In genomic region chr11:83424681-83425080, GRCm38 (mm10) we compare ENCODE assay signal across 7 mouse cellular contexts. TPM values are rescaled to one million over a fixed set of nuclear protein-coding genes. Genes with fewer than 3 reads are reported as not detected.
DNase-seq lines count a peak whose midpoint lies in the region; ATAC-seq and TF ChIP-seq lines count a peak whose summit lies in the region.

No protein-coding gene starts in this region.

- no peak for ATAC-seq in heart, postnatal 0 days (ENCODE audit: insufficient read depth, low read depth)
- ATAC-seq in megakaryocyte progenitor cell, adult 5-6 weeks (replicated peaks; ENCODE audit: poor library complexity) = peak; percentile 67

- H3K9ac ChIP-seq in heart, postnatal 0 days (replicated peaks; ENCODE audit: low read depth, low read length) = no peak overlapping the region

- no peak overlapping the region for H3K4me2 ChIP-seq in heart, postnatal 0 days (ENCODE audit: low read depth, low read length)

- no peaks in the 10 kb centered on the region for H3K36me3 ChIP-seq in heart, postnatal 0 days (replicated peaks; ENCODE audit: control insufficient read depth, insufficient read depth, low read length)

- no peak overlapping the region for H3K4me3 ChIP-seq in heart, postnatal 0 days (ENCODE audit: low read depth, low read length)

- peak; percentile 75 for DNase-seq in ES-CJ7 (ENCODE audit: low read depth, low spot score)
- peak; percentile 66 for DNase-seq in adrenal gland, adult 2 months
- peak; percentile 84 for DNase-seq in embryo, embryonic 11 days
- no peak for DNase-seq in heart, postnatal 0 days (ENCODE audit: low spot score)
- DNase-seq in layer of hippocampus, adult 9-11 months = peak; percentile 55
- DNase-seq in right cerebral cortex, postnatal 25 days = peak; percentile 66

- no peak for TF ChIP-seq EP300 in heart, postnatal 0 days (IDR thresholded peaks at IDR 0.05; ENCODE audit: low read depth)

- 3% methylated on average over 8 of the region's 8 CpGs for WGBS in heart, postnatal 0 days

- no peak overlapping the region for H3K27ac ChIP-seq in heart, postnatal 0 days (ENCODE audit: low read depth)

- no peaks in the 10 kb centered on the region for H3K9me3 ChIP-seq in heart, postnatal 0 days (replicated peaks; ENCODE audit: control insufficient read depth, low read length)

- H3K4me1 ChIP-seq in heart, postnatal 0 days (ENCODE audit: control insufficient read depth, insufficient read depth) = no peaks in the 10 kb centered on the region

- peaks cover 26% of the 10 kb centered on the region for H3K27me3 ChIP-seq in heart, postnatal 0 days (ENCODE audit: control insufficient read depth, insufficient read depth, low read length)

- peak; percentile 94 for TF ChIP-seq CTCF in heart, postnatal 0 days (IDR thresholded peaks at IDR 0.05; ENCODE audit: low read depth)

RNA-seq across cellular contexts. Expression of gene Gas2l2, which starts 4.6 kb away (rescaled TPM):
- not detected for total RNA-seq in adrenal gland, adult 2 months (2021)
- not detected in 2 replicates for polyA plus RNA-seq in adrenal gland, adult 2 months (2012; rRNA removed)
- total RNA-seq in heart, postnatal 0 days (2014; rRNA removed; ENCODE audit: low replicate concordance) = not detected in 2 replicates
- polyA plus RNA-seq in heart, postnatal 0 days (2015; fragmentation: Nextera tagmentation; extraction: Ambion mirVana) = 0.15 TPM in 1 of 2 replicates, not detected in the other
- total RNA-seq in megakaryocyte progenitor cell, adult 5-6 weeks (2015) = 0.15 and 0.30 TPM in 2 replicates
- 0.20 and 0.21 TPM in 2 replicates for total RNA-seq in megakaryocyte progenitor cell, adult 5-6 weeks (2017)

RNA-seq across cellular contexts. Expression of gene 1700020L24Rik, which starts 12.8 kb away (rescaled TPM):
- total RNA-seq in adrenal gland, adult 2 months (2021) = under 1 TPM in 1 of 2 experiments, not detected in 1; 0.61 TPM
- 0.79 and 1.3 TPM in 2 replicates for polyA plus RNA-seq in adrenal gland, adult 2 months (2012; rRNA removed)
- 4.2 TPM in 1 of 2 replicates, not detected in the other for total RNA-seq in heart, postnatal 0 days (2014; rRNA removed; ENCODE audit: low replicate concordance)
- 0.81 and 1.1 TPM in 2 replicates for polyA plus RNA-seq in heart, postnatal 0 days (2015; fragmentation: Nextera tagmentation; extraction: Ambion mirVana)
- total RNA-seq in megakaryocyte progenitor cell, adult 5-6 weeks (2015) = 30.8 and 38.7 TPM in 2 replicates
- total RNA-seq in megakaryocyte progenitor cell, adult 5-6 weeks (2017) = 77.0 and 80.6 TPM in 2 replicates

RNA-seq across cellular contexts. Expression of gene Rasl10b, which starts 15.7 kb away (rescaled TPM):
- total RNA-seq in adrenal gland, adult 2 months (2021) = 10 to 100 TPM in 1 of 2 experiments, 1 to 10 TPM in 1; 8.6 to 14.3 TPM
- polyA plus RNA-seq in adrenal gland, adult 2 months (2012; rRNA removed) = 20.1 and 25.5 TPM in 2 replicates
- total RNA-seq in heart, postnatal 0 days (2014; rRNA removed; ENCODE audit: low replicate concordance) = 31.1 and 45.3 TPM in 2 replicates
- 7.9 and 9.2 TPM in 2 replicates for polyA plus RNA-seq in heart, postnatal 0 days (2015; fragmentation: Nextera tagmentation; extraction: Ambion mirVana)
- not detected in 2 replicates for total RNA-seq in megakaryocyte progenitor cell, adult 5-6 weeks (2015)
- 0.14 TPM in 1 of 2 replicates, not detected in the other for total RNA-seq in megakaryocyte progenitor cell, adult 5-6 weeks (2017)

RNA-seq across cellular contexts. Expression of gene Mmp28, which starts 38.2 kb away (rescaled TPM):
- 10 to 100 TPM in 1 of 2 experiments, 1 to 10 TPM in 1; 8.7 to 22.6 TPM for total RNA-seq in adrenal gland, adult 2 months (2021)
- polyA plus RNA-seq in adrenal gland, adult 2 months (2012; rRNA removed) = 24.2 and 27.2 TPM in 2 replicates
- 7.8 and 24.7 TPM in 2 replicates for total RNA-seq in heart, postnatal 0 days (2014; rRNA removed; ENCODE audit: low replicate concordance)
- polyA plus RNA-seq in heart, postnatal 0 days (2015; fragmentation: Nextera tagmentation; extraction: Ambion mirVana) = 3.7 and 4.3 TPM in 2 replicates
- total RNA-seq in megakaryocyte progenitor cell, adult 5-6 weeks (2015) = 4.7 and 7.2 TPM in 2 replicates
- 3.4 and 5.0 TPM in 2 replicates for total RNA-seq in megakaryocyte progenitor cell, adult 5-6 weeks (2017)

RNA-seq across cellular contexts. Expression of gene Taf15, which starts 48.2 kb away (rescaled TPM):
- 10 to 100 TPM; 56.8 to 77.7 TPM for total RNA-seq in adrenal gland, adult 2 months (2021)
- polyA plus RNA-seq in adrenal gland, adult 2 months (2012; rRNA removed) = 2.5 and 3.4 TPM in 2 replicates
- 1.6 and 6.0 TPM in 2 replicates for total RNA-seq in heart, postnatal 0 days (2014; rRNA removed; ENCODE audit: low replicate concordance)
- 4.2 and 4.7 TPM in 2 replicates for polyA plus RNA-seq in heart, postnatal 0 days (2015; fragmentation: Nextera tagmentation; extraction: Ambion mirVana)
- 68.8 and 73.2 TPM in 2 replicates for total RNA-seq in megakaryocyte progenitor cell, adult 5-6 weeks (2015)
- 25.2 and 49.7 TPM in 2 replicates for total RNA-seq in megakaryocyte progenitor cell, adult 5-6 weeks (2017)

Comparison
In these comparisons a context has a peak if more than half of its experiments do, and no peak if none do; other contexts are left out.
1. RNA of gene Rasl10b, which starts 15.7 kb away (total RNA-seq): 31.1 to 45.3 TPM in heart, postnatal 0 days and 8.6 to 14.3 TPM in adrenal gland, adult 2 months; 0.14 TPM in megakaryocyte progenitor cell, adult 5-6 weeks; every median in the first group is over 4 times any median in the second.